Mouse (Mus musculus): ENCODE measurements around the gene Gnb1. TPM values are rescaled to one million over a fixed set of nuclear protein-coding genes. Genes with fewer than 3 reads are reported as not detected.
"Not testable (repeated sequence)": the region's sequence is repeated elsewhere in the genome, so short reads cannot be mapped to it uniquely, and the experiment has no call there.

Gene Gnb1
- polyA plus RNA-seq, 1 experiment from 2014 or later = 85.9 TPM

- not testable (repeated sequence) for H3K4me2 ChIP-seq (ENCODE audit: low read depth, low read length); H3K9ac ChIP-seq (ENCODE audit: low read depth, low read length); H3K27ac ChIP-seq (ENCODE audit: low read length); H3K4me3 ChIP-seq (ENCODE audit: low read depth, low read length); ATAC-seq (ENCODE audit: low read depth); H3K4me1 ChIP-seq (ENCODE audit: control insufficient read depth, low read depth, low read length); H3K36me3 ChIP-seq (ENCODE audit: control insufficient read depth, insufficient read depth); H3K9me3 ChIP-seq (replicated peaks; ENCODE audit: control insufficient read depth, low read length); H3K27me3 ChIP-seq (ENCODE audit: control insufficient read depth, insufficient read depth, low read depth, low read length)
- WGBS (ENCODE audit: insufficient replicate concordance) = 35% methylated on average over 2 of the region's 2 CpGs
Observed at GRCm38 (mm10) chr4:155473796-155474195, 17.4 kb upstream of the Gnb1 start.

DNA sequence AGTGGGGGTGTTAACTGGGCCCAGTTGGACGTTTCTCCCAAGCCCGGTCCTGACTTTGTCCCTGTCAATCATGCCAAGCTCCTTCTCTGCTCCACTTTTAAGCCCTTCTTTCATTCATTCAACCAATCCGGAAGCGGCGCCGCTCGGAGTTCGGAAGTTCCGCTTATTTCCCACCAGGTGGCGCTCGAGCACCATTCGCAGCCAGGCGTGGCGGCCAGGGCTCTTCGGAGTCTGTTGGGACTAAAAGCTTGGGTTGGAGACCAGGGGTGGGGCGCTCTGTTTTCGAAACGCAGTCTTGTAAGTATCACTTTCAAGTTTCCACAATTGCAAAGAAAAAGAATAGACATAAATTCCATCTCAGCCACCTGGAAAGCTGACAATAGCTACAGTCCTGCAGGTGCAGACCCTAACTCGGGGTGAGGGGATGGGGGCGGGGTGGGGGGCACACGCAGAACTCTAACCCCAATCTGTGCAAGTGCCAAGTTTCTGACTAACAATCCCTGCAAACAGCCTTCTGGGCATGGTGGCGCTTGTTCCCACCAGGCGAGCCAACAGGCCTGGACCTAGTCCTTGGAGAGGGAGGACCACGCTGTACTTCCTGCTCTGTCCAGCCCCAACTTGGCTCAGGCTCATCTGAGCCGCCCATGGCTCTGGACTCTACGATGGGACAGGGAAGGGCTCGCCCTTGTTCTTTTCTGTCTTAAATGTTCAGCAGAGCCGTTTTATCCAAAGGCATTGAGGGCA, 9.6 kb upstream of the Gnb1 start:
- H3K9me3 ChIP-seq (replicated peaks; ENCODE audit: control insufficient read depth, low read length) = no peaks in the 10 kb centered on the region
- H3K4me3 ChIP-seq (ENCODE audit: low read depth, low read length) = peak overlapping the region; percentile 31
- whole genome bisulfite sequencing (ENCODE audit: insufficient replicate concordance) = 16% methylated on average over 28 of the region's 28 CpGs
- H3K27ac ChIP-seq (ENCODE audit: low read length) = no peak overlapping the region
- peak; percentile 67 for ATAC-seq (ENCODE audit: low read depth)
- H3K9ac ChIP-seq (ENCODE audit: low read depth, low read length) = no peak overlapping the region
- H3K36me3 ChIP-seq (ENCODE audit: control insufficient read depth, insufficient read depth) = no peaks in the 10 kb centered on the region
- no peaks in the 10 kb centered on the region for H3K27me3 ChIP-seq (ENCODE audit: control insufficient read depth, insufficient read depth, low read depth, low read length)
- H3K4me2 ChIP-seq (ENCODE audit: low read depth, low read length) = peak overlapping the region; percentile 45
- peaks cover 6% of the 10 kb centered on the region for H3K4me1 ChIP-seq (ENCODE audit: control insufficient read depth, low read depth, low read length)

DNA sequence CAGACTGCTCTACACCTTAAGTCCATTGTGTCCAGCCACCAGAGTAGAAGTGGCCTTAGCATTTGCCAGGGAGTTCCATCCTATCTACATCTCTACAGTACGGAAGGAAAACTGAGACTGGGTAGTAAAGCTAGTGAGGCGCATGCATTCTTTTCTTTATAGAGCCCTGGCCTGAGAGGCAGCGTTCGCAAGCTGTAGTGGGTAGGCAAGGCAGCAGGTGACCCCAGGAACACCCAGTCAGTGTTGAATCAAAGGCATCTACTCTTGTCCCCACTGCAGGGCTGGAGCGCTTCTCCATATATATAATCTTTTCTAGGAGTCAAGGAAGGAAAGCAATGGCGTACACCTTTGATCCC, 9.1 kb upstream of the Gnb1 start:
- Histone ChIP-seq H3K36me3 (ENCODE audit: control insufficient read depth, insufficient read depth) (no peaks in the 10 kb centered on the region), H3K4me1 (ENCODE audit: control insufficient read depth, low read depth, low read length) (peaks cover 10% of the 10 kb centered on the region), H3K27me3 (ENCODE audit: control insufficient read depth, insufficient read depth, low read depth, low read length) (no peaks in the 10 kb centered on the region), H3K27ac (ENCODE audit: low read length) (no peak overlapping the region), H3K9me3 (replicated peaks; ENCODE audit: control insufficient read depth, low read length) (no peaks in the 10 kb centered on the region), H3K4me3 (ENCODE audit: low read depth, low read length) (no peak overlapping the region), H3K9ac (ENCODE audit: low read depth, low read length) (no peak overlapping the region), H3K4me2 (ENCODE audit: low read depth, low read length) (no peak overlapping the region)
- 81% methylated on average over 6 of the region's 6 CpGs for WGBS (ENCODE audit: insufficient replicate concordance)
- no peak for ATAC-seq (ENCODE audit: low read depth)

DNA sequence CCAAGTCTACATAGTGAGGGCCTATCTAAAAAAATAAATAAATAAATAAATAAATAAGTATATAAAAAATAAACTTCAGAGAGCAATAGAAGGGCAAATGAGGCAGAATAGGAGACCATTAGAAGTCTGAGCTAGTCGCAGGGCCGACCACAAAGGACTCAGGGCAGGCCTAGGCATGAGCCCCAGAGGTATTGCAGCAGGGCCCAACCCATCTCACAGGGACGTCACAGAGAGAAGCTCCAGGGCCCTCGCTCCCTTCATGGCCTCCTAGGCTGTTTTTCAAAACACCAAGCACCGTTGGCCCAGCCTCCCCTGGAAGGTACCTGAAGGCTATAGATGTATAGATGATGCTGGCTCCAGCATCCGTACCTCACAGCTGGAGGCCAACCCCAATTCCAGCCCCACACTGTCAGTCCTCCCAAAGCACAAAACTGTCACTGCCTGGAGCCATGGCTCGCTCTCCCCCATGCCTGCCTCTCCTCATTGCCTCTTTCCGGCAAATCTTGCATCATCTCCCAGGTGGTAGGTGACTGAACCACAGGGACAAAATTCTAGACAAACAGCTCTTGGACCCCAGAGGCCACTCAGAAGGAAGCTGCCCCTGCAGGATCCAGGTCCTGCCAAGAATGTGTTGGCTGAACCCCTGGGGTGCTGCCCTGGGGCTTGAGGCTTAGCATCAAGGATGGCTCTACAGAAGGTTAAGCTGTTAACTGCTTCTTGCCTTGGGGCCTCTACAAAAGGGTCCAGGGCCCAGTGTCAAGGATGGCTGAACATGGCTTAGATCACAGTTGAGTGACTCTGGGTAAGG, 8.2 kb upstream of the Gnb1 start:
- no peak overlapping the region for H3K4me2 ChIP-seq (ENCODE audit: low read depth, low read length)
- 74% methylated on average over 8 of the region's 8 CpGs for WGBS (ENCODE audit: insufficient replicate concordance)

GRCm38 (mm10) chr4:155485521-155485920, 5.6 kb upstream of the Gnb1 start:
- Histone ChIP-seq H3K4me2 (ENCODE audit: low read depth, low read length) (no peak overlapping the region), H3K27me3 (ENCODE audit: control insufficient read depth, insufficient read depth, low read depth, low read length) (no peaks in the 10 kb centered on the region), H3K4me1 (ENCODE audit: control insufficient read depth, low read depth, low read length) (peaks cover 42% of the 10 kb centered on the region), H3K9ac (ENCODE audit: low read depth, low read length) (no peak overlapping the region), H3K27ac (ENCODE audit: low read length) (no peak overlapping the region), H3K4me3 (ENCODE audit: low read depth, low read length) (no peak overlapping the region), H3K9me3 (replicated peaks; ENCODE audit: control insufficient read depth, low read length) (no peaks in the 10 kb centered on the region), H3K36me3 (ENCODE audit: control insufficient read depth, insufficient read depth) (no peaks in the 10 kb centered on the region)
- no peak for ATAC-seq (ENCODE audit: low read depth)
- WGBS (ENCODE audit: insufficient replicate concordance) = 41% methylated on average over 3 of the region's 3 CpGs

More for the DNA sequence above, 8.2 kb upstream of the Gnb1 start:
- Histone ChIP-seq H3K27ac (ENCODE audit: low read length) (no peak overlapping the region), H3K4me1 (ENCODE audit: control insufficient read depth, low read depth, low read length) (peaks cover 17% of the 10 kb centered on the region), H3K4me3 (ENCODE audit: low read depth, low read length) (no peak overlapping the region), H3K27me3 (ENCODE audit: control insufficient read depth, insufficient read depth, low read depth, low read length) (no peaks in the 10 kb centered on the region), H3K9ac (ENCODE audit: low read depth, low read length) (no peak overlapping the region), H3K36me3 (ENCODE audit: control insufficient read depth, insufficient read depth) (no peaks in the 10 kb centered on the region), H3K9me3 (replicated peaks; ENCODE audit: control insufficient read depth, low read length) (no peaks in the 10 kb centered on the region)
- no peak for ATAC-seq (ENCODE audit: low read depth)

DNA sequence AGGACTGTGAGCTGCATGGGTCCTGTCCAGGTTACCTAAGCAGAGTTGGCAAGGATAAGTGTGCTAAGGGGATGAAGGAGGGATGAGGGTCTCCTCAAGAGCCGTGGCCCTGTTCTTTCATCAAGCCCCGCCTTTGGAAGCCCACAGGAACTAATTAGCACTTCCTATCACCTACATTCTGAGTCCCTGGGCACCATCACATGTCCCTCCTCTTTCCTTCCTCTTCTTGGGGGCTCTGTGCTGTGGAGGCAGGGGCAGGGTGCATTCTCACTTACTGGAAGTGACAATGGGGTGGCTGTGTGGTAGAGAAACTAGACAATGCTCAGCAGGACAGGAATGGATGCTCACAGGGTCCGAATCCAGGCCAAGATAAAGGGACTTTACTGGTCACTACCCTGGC, 3.4 kb upstream of the Gnb1 start:
- no peak for ATAC-seq (ENCODE audit: low read depth)
- peak overlapping the region; percentile 76 for H3K27ac ChIP-seq (ENCODE audit: low read length)
- peak overlapping the region; percentile 48; the same call in 1 of the 2 replicates for H3K4me2 ChIP-seq (ENCODE audit: low read depth, low read length)
- H3K27me3 ChIP-seq (ENCODE audit: control insufficient read depth, insufficient read depth, low read depth, low read length) = no peaks in the 10 kb centered on the region
- no peak overlapping the region for H3K4me3 ChIP-seq (ENCODE audit: low read depth, low read length)
- no peaks in the 10 kb centered on the region for H3K36me3 ChIP-seq (ENCODE audit: control insufficient read depth, insufficient read depth)
- no peaks in the 10 kb centered on the region for H3K9me3 ChIP-seq (replicated peaks; ENCODE audit: control insufficient read depth, low read length)
- WGBS (ENCODE audit: insufficient replicate concordance) = 15% methylated on average over 3 of the region's 3 CpGs
- H3K4me1 ChIP-seq (ENCODE audit: control insufficient read depth, low read depth, low read length) = peaks cover 47% of the 10 kb centered on the region
- no peak overlapping the region for H3K9ac ChIP-seq (ENCODE audit: low read depth, low read length)

GRCm38 (mm10) chr4:155488232-155489025, 2.7 kb upstream of the Gnb1 start:
- H3K9ac ChIP-seq (ENCODE audit: low read depth, low read length) = peak overlapping the region; percentile 29; the same call in 1 of the 2 replicates
- peak overlapping the region; percentile 48 for H3K4me2 ChIP-seq (ENCODE audit: low read depth, low read length)
- whole genome bisulfite sequencing (ENCODE audit: insufficient replicate concordance) = 27% methylated on average over 8 of the region's 8 CpGs
- H3K9me3 ChIP-seq (replicated peaks; ENCODE audit: control insufficient read depth, low read length) = no peaks in the 10 kb centered on the region
- peak overlapping the region; percentile 10; the same call in 1 of the 2 replicates for H3K4me3 ChIP-seq (ENCODE audit: low read depth, low read length)
- H3K27me3 ChIP-seq (ENCODE audit: control insufficient read depth, insufficient read depth, low read depth, low read length) = no peaks in the 10 kb centered on the region
- peaks cover 51% of the 10 kb centered on the region for H3K4me1 ChIP-seq (ENCODE audit: control insufficient read depth, low read depth, low read length)
- no peaks in the 10 kb centered on the region for H3K36me3 ChIP-seq (ENCODE audit: control insufficient read depth, insufficient read depth)
- H3K27ac ChIP-seq (ENCODE audit: low read length) = peak overlapping the region; percentile 76
- peak; percentile 77 for ATAC-seq (ENCODE audit: low read depth)

DNA sequence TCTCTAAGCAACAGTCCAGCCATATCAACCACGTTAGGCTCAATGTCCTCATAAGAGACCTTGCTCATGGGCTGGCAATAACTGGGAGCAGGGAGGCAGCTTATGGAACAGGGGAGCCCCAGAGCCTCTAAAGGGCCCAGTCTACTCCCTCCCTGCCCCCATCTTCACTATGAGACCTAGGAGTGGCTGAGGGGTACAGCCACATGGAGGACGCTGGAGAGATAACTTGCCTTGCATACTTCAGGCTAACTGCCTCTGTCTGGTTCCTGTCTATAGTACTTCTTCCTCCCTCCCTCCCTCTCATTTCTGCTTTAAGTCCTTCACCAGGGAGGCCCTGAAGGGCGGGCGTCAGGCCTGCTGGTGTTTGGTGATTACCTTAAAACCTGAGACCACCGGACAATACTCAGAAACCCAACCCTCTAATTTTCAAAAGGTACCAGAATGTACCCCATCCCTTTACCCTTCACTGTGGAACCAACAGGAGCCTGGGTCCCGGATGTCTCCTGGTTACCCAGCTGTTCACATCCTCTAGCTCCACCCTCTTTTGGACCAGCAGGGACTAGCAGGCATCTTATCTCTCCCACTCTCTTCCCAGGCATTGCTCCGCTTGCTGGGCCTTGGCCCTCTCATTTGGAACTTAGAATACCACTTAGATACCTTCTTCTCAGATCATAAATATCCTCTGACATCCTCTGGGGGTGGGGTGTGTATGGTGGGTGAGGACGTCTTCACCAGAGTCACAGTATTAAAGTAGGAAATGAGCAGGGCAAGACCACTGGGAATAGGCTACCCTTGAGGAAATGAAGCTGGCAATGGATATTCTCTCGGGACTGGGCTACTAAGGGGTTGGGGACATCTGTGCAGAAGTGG, 1.8 kb upstream of the Gnb1 start:
- Histone ChIP-seq H3K9me3 (replicated peaks; ENCODE audit: control insufficient read depth, low read length) (no peaks in the 10 kb centered on the region), H3K9ac (ENCODE audit: low read depth, low read length) (peak overlapping the region; percentile 29; the same call in 1 of the 2 replicates), H3K27ac (ENCODE audit: low read length) (peak overlapping the region; percentile 76), H3K4me3 (ENCODE audit: low read depth, low read length) (no peak overlapping the region), H3K27me3 (ENCODE audit: control insufficient read depth, insufficient read depth, low read depth, low read length) (no peaks in the 10 kb centered on the region), H3K36me3 (ENCODE audit: control insufficient read depth, insufficient read depth) (no peaks in the 10 kb centered on the region), H3K4me1 (ENCODE audit: control insufficient read depth, low read depth, low read length) (peaks cover 57% of the 10 kb centered on the region), H3K4me2 (ENCODE audit: low read depth, low read length) (peak overlapping the region; percentile 48)
- 34% methylated on average over 9 of the region's 9 CpGs for WGBS (ENCODE audit: insufficient replicate concordance)
- no peak for ATAC-seq (ENCODE audit: low read depth)

Data from liver, embryonic 16.5 days (tissue).